ENCODE assay signal across 7 mouse cellular contexts in the genomic region with DNA sequence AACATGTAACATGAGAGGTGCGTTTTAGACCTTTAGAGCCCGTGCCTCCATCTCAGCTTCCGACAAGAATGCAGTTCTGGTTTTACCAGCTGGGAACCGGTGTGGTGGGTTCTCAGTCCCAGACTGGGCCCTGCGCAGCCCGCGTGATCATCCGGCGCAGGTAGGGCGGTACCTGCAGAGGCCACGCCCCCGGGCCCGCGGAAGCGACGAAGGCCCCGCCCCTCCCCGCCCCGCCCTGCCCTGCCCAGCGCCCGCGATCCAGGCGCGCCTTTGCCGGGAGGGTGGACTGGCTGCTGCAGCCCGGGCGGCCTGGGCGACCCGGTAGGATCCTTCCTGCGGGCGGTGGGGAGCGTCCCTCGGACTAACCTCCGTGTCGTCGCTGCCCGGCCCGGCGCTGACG. TPM values are rescaled to one million over a fixed set of nuclear protein-coding genes. Genes with fewer than 3 reads are reported as not detected.
DNase-seq lines count a peak whose midpoint lies in the region; ATAC-seq and TF ChIP-seq lines count a peak whose summit lies in the region.
"Not testable (repeated sequence)": the region's sequence is repeated elsewhere in the genome, so short reads cannot be mapped to it uniquely, and the experiment has no call there.

TSS of gene Fam177a (plus strand) at position 228 of the 400 bp plus-strand sequence.

- H3K9ac ChIP-seq in forebrain, embryonic 15.5 days (replicated peaks); intestine, embryonic 16.5 days (ENCODE audit: low read depth, low read length); midbrain, postnatal 0 days (replicated peaks; ENCODE audit: low read length, poor library complexity, severe bottlenecking): not testable (repeated sequence)

- H3K27ac ChIP-seq in forebrain, embryonic 15.5 days (replicated peaks); intestine, embryonic 16.5 days (ENCODE audit: low read length); midbrain, postnatal 0 days (ENCODE audit: low read depth, low read length): not testable (repeated sequence)

- H3K4me3 ChIP-seq in forebrain, embryonic 15.5 days; intestine, embryonic 16.5 days (ENCODE audit: low read length); lung, adult 2 months (replicated peaks; ENCODE audit: extremely low read depth, low read depth, low read length); midbrain, postnatal 0 days (ENCODE audit: low read depth, low read length): not testable (repeated sequence)

- no CpG with 5 or more reads among the region's 40 CpGs for WGBS in forebrain, embryonic 15.5 days
- WGBS in intestine, embryonic 16.5 days: no CpG with 5 or more reads among the region's 40 CpGs
- WGBS in lung, adult 2 months: no CpG with 5 or more reads among the region's 40 CpGs
- WGBS in midbrain, postnatal 0 days: no CpG with 5 or more reads among the region's 40 CpGs

- H3K36me3 ChIP-seq in forebrain, embryonic 15.5 days; intestine, embryonic 16.5 days (ENCODE audit: control insufficient read depth, insufficient read depth, low read length); midbrain, postnatal 0 days (ENCODE audit: insufficient read depth, low read length): not testable (repeated sequence)

- not testable (repeated sequence) for DNase-seq in heart, postnatal 10 days; left cerebral cortex, postnatal 25 days (ENCODE audit: low spot score in 2 of 2); lung, adult 2 months; midbrain, postnatal 0 days (ENCODE audit: low spot score)

- H3K4me2 ChIP-seq in forebrain, embryonic 15.5 days (replicated peaks); intestine, embryonic 16.5 days (ENCODE audit: low read depth, low read length); midbrain, postnatal 0 days (ENCODE audit: low read depth, low read length, poor library complexity, severe bottlenecking): not testable (repeated sequence)

- not testable (repeated sequence) for H3K27me3 ChIP-seq in forebrain, embryonic 15.5 days; intestine, embryonic 16.5 days (replicated peaks; ENCODE audit: control insufficient read depth, insufficient read depth, low read length); midbrain, postnatal 0 days (ENCODE audit: insufficient read depth, low read length)

- intact Hi-C loops in heart, postnatal 10 days (cut with DNase I); left cerebral cortex, postnatal 25 days (cut with DNase I): not testable (repeated sequence)

- H3K4me1 ChIP-seq in forebrain, embryonic 15.5 days; intestine, embryonic 16.5 days (ENCODE audit: control insufficient read depth, insufficient read depth, low read length); lung, adult 2 months (ENCODE audit: control insufficient read depth, insufficient read depth, low read length); midbrain, postnatal 0 days (ENCODE audit: insufficient read depth, low read length): not testable (repeated sequence)

- not testable (repeated sequence) for TF ChIP-seq POLR2A in lung, adult 2 months (IDR thresholded peaks at IDR 0.05; ENCODE audit: borderline replicate concordance, extremely low read depth, low read depth, low read length)

- not testable (repeated sequence) for H3K9me3 ChIP-seq in forebrain, embryonic 15.5 days; intestine, embryonic 16.5 days (ENCODE audit: control insufficient read depth, low read length); midbrain, postnatal 0 days (ENCODE audit: low read length)

- TF ChIP-seq CTCF in lung, adult 2 months (IDR thresholded peaks at IDR 0.05; ENCODE audit: insufficient read depth, low read length); midbrain, postnatal 0 days (IDR thresholded peaks at IDR 0.05): not testable (repeated sequence)

- ATAC-seq in cerebellum, adult (ENCODE audit: insufficient number of reproducible peaks, low FRiP score, low TSS enrichment): peak; percentile 91
- peak; percentile 99 for ATAC-seq in forebrain, embryonic 15.5 days (replicated peaks)
- ATAC-seq in intestine, embryonic 16.5 days: peak; percentile 99
- ATAC-seq in midbrain, postnatal 0 days (ENCODE audit: low FRiP score): peak; percentile 97

RNA-seq across cellular contexts. Expression of gene Fam177a, which starts in this region (rescaled TPM):
- 48.5 and 49.9 TPM in 2 replicates for polyA plus RNA-seq in forebrain, embryonic 15.5 days (2015; fragmentation: Nextera tagmentation; extraction: Ambion mirVana)
- total RNA-seq in heart, postnatal 10 days (2021): 10 to 100 TPM; 14.0 to 14.6 TPM
- 17.8 and 22.3 TPM in 2 replicates for polyA plus RNA-seq in intestine, embryonic 16.5 days (2015; fragmentation: Nextera tagmentation; extraction: Ambion mirVana)
- 10 to 100 TPM; 18.0 to 19.4 TPM for total RNA-seq in left cerebral cortex, postnatal 25 days (2021)
- 17.7 and 22.7 TPM in 2 replicates for polyA plus RNA-seq in lung, adult 2 months (2012; rRNA removed)
- total RNA-seq in midbrain, postnatal 0 days (2014; rRNA removed): 49.7 and 51.8 TPM in 2 replicates
- polyA plus RNA-seq in midbrain, postnatal 0 days (2015; fragmentation: Nextera tagmentation; extraction: Ambion mirVana): 84.6 and 92.6 TPM in 2 replicates
